Mouse (Mus musculus) forebrain, embryonic 12.5 days (tissue): ENCODE measurements around the gene Zfp114. TPM values are rescaled to one million over a fixed set of nuclear protein-coding genes. Genes with fewer than 3 reads are reported as not detected.

Experiments
- ATAC-seq: fragments of 200-750 bp; cut with Nextera tagmentation; 2 replicates; pipeline ENCODE4 v1.8.0; 2017; ENCODE audit warnings: moderate TSS enrichment; ENCODE audit not compliant: low FRiP score
- H3K27ac ChIP-seq: fragments of 300-500 bp; sonication (generic); 2 replicates; pipeline ENCODE4 v1.5.1; 2016; ENCODE audit warnings: mild to moderate bottlenecking
- H3K27me3 ChIP-seq: fragments of 300-500 bp; sonication (generic); 2 replicates; pipeline ENCODE4 v1.6.1; 2016; ENCODE audit warnings: mild to moderate bottlenecking
- H3K36me3 ChIP-seq: fragments of 300-500 bp; sonication (generic); replicated peaks from 2 replicates; pipeline ENCODE4 v1.6.1; 2016; ENCODE audit warnings: mild to moderate bottlenecking
- H3K4me1 ChIP-seq: fragments of 300-500 bp; sonication (generic); 2 replicates; pipeline ENCODE4 v1.6.1; 2016
- H3K4me2 ChIP-seq: fragments of 300-500 bp; sonication (generic); 2 replicates; pipeline ENCODE4 v1.6.1; 2016; ENCODE audit warnings: mild to moderate bottlenecking, moderate library complexity
- H3K4me3 ChIP-seq: fragments of 300-500 bp; sonication (generic); replicated peaks from 2 replicates; pipeline ENCODE4 v1.5.1; 2016; ENCODE audit warnings: mild to moderate bottlenecking
- H3K9ac ChIP-seq: fragments of 300-500 bp; sonication (generic); 2 replicates; pipeline ENCODE4 v1.6.1; 2016; ENCODE audit warnings: mild to moderate bottlenecking
- H3K9me3 ChIP-seq: fragments of 300-500 bp; sonication (generic); 2 replicates; pipeline ENCODE4 v1.6.1; 2016
- WGBS: fragments of 180-500 bp; shearing (Covaris S2); methylation state at CpG from one replicate; pipeline ENCODE4 v1.1.7; 2016; 5-methylcytosine and 5-hydroxymethylcytosine counted together
- polyA plus RNA-seq: library from polyadenylated mRNA; unstranded; fragments of >200 nt; fragmentation: Nextera tagmentation; extraction: Ambion mirVana; gene quantifications from 2 replicates; pipeline ENCODE4 v1.2.1, GENCODE M21; 2016

Gene Zfp114
- 6.1 and 7.7 TPM in 2 replicates for polyA plus RNA-seq

DNA sequence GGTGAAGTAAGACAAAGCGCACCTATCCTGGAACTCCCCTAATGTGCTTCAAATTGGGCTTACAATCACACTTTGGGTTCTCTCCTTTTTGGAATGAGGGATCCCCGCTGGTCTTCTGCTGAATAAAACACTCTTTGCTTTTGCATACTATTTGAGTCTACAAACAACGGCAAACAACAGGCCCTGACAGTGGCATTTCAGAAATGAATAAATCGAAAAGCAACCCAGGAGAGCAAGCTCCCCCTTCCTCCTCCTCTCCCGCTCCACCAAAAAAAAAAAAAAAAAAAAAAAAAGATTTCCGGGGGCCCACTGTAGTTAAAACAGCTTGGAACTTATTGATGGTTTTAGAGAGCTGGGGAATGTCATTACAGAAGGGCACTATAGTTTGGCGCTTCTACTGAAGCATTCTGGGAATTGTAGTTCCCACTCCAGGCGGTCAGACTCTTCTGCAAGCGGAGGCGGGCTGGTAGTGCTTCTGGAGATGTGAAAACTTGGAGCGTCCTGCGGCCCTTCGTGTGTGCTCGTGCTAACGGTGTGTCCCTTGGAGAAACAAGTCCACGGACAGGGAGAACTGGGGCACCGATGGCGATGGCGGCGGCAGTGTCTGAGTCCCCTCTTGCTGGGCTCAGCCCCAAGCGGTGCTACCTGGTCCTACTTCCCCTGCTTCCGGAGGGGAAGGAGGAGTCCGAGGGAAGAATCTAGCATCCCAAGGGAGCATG lies at the start of gene Zfp114:
Gene Zfp114 (plus strand): TSS at position 443 of the 719 bp plus-strand sequence.
- Histone ChIP-seq H3K27ac (no peak within 1 kb of the TSS), H3K9me3 (no peaks in the 10 kb centered on the region), H3K4me1 (peaks cover 3% of the 10 kb centered on the region; the same call in 1 of the 2 replicates), H3K36me3 (no peaks in the 10 kb centered on the region), H3K27me3 (no peaks in the 10 kb centered on the region), H3K4me2 (peak within 1 kb of the TSS; percentile 56), H3K9ac (peak within 1 kb of the TSS; percentile 66), H3K4me3 (peak within 1 kb of the TSS; percentile 58)
- 12% methylated on average over 23 of the region's 23 CpGs for WGBS
- peak; percentile 90 for ATAC-seq

DNA sequence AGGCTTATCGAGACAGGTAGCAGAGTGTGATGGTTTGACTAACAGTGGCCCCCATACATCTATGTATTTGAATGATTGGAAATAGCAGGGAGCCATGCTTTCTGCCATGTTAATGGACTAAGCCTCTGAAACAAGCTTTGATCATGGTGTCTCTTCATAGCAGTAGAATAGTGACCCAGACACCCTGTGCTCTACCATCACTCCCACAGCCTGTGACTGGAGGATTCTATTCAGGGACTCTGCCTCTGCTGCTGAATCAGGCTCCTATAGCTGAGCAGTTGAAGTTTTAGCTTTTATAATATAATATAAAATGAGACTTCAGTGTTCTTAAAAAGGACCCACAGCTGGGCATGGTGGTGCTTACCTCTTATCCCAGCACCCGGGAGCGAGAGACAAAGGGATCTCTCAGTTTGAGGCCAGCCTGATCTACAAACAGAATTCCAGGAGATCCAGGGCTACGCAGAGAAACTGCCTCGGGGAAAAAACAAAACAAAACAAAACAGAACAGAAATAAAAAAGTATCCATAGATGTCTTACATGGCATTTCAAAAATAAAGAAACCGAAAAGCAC lies 41.4 kb upstream of the Zfp114 start:
- Histone ChIP-seq H3K4me2 (peak overlapping the region; percentile 68), H3K36me3 (peaks cover 24% of the 10 kb centered on the region), H3K4me1 (peaks cover 12% of the 10 kb centered on the region), H3K27me3 (no peaks in the 10 kb centered on the region), H3K27ac (0 out of 2 replicates have a peak overlapping the region, but pooled peaks have one; percentile 46), H3K4me3 (peak overlapping the region; percentile 70), H3K9me3 (no peaks in the 10 kb centered on the region), H3K9ac (peak overlapping the region; percentile 75)
- peak; percentile 54 for ATAC-seq
- 17% methylated on average over 6 of the region's 6 CpGs for WGBS

DNA sequence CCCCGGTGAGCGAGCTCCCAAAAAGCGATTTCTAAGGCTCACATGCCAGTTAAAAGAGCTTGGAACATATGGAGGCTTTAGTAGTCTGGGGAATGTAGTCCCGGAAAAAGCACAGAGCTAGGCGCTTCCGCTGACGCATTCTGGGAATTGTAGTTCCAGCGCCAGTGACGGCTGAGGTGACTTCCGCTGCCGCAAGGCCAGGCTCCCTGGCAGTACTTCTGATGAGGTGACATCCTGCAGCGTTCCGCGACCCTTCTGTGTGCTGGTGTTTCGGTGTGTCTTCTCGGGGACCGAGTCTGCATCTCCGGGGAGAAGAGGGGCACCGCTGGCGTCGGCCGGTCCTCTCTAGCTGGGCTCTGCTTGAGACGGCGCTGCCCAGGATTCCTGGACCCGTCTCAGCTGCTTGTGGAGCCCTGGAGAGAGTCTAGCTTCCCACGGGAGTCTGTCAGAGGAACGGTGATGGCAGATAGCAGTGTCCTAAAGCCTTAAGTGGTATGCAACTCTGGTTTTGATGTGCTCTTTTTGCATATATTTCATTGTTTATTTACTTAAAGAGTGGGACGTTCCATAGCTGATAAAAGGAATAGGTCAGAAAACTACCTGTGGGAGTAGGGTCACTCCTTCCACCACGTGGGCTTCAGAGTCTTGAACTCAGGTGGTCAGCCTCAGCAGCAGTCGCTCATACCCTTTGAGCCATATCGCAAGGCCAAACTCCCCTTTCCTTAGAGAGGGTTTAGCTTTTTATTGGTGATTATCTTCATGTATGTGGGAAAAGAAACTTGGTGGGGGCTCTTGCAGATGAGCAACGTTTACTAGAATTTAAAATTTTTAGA lies 40.6 kb upstream of the Zfp114 start, which contains the start of gene Zfp235:
Gene Zfp235 (plus strand): TSS at position 174 of the 833 bp plus-strand sequence.
- no peaks in the 10 kb centered on the region for H3K27me3 ChIP-seq
- peak within 1 kb of the TSS; percentile 75 for H3K9ac ChIP-seq
- 4% methylated on average over 32 of the region's 32 CpGs for WGBS
- peak within 1 kb of the TSS; percentile 68 for H3K4me2 ChIP-seq
- 0 out of 2 replicates have a peak within 1 kb of the TSS, but pooled peaks have one; percentile 46 for H3K27ac ChIP-seq
- peaks cover 28% of the 10 kb centered on the region for H3K36me3 ChIP-seq
- H3K9me3 ChIP-seq: no peaks in the 10 kb centered on the region
- H3K4me1 ChIP-seq: peaks cover 12% of the 10 kb centered on the region
- peak; percentile 95 for ATAC-seq
- peak within 1 kb of the TSS; percentile 70 for H3K4me3 ChIP-seq

DNA sequence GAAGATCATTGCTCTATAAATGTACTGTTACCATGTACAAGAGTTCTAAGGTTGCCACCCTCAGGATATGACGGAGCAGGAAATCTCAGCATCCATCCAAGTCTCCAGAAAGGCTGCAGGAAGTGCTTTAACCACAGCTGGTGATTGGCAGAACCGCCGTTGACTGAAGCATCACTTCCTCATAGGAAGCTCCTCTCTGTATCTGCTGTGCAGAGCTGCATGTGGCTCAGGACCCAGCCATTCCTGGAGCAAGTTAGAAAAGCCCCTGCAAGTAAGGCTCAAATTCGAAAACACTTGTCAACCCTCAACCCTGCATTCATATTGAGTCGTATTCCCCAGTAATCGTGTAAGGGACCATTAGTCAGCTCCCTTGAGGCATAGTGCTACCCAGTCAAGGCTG lies 32.3 kb upstream of the Zfp114 start:
- Histone ChIP-seq H3K27me3 (no peaks in the 10 kb centered on the region), H3K4me1 (no peaks in the 10 kb centered on the region), H3K36me3 (peaks cover 47% of the 10 kb centered on the region), H3K27ac (no peak overlapping the region), H3K4me2 (no peak overlapping the region), H3K9me3 (no peaks in the 10 kb centered on the region), H3K9ac (no peak overlapping the region), H3K4me3 (no peak overlapping the region)
- no peak for ATAC-seq
- 93% methylated on average over 6 of the region's 6 CpGs for WGBS

DNA sequence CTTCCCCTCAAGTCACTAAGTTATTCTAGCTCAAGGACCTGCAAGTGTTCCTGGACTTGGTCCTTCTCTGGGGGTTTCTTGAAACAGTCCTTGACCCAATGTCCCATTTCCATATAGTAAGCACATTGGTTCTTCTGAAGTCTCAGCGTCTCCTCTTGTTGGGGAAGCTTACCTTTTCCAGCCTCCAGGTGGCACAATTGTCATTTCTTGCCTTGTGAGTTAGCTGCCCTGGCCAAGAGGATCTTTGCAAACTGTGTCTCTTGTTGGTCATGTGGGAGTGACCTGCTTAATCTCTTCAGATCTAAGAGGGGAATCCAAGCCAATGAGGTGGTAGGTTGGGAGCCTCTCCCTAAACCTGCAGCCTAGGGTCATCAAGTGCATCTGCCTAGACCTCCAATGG lies 21.6 kb upstream of the Zfp114 start:
- H3K4me2 ChIP-seq: no peak overlapping the region
- no peaks in the 10 kb centered on the region for H3K27me3 ChIP-seq
- no peak for ATAC-seq
- 11% methylated on average over 1 of the region's 1 CpGs for WGBS
- H3K9ac ChIP-seq: no peak overlapping the region
- no peaks in the 10 kb centered on the region for H3K36me3 ChIP-seq
- H3K4me3 ChIP-seq: no peak overlapping the region
- no peaks in the 10 kb centered on the region for H3K4me1 ChIP-seq
- H3K27ac ChIP-seq: no peak overlapping the region
- 0 out of 2 replicates have a peak, but pooled peaks cover 3% of the 10 kb centered on the region for H3K9me3 ChIP-seq

DNA sequence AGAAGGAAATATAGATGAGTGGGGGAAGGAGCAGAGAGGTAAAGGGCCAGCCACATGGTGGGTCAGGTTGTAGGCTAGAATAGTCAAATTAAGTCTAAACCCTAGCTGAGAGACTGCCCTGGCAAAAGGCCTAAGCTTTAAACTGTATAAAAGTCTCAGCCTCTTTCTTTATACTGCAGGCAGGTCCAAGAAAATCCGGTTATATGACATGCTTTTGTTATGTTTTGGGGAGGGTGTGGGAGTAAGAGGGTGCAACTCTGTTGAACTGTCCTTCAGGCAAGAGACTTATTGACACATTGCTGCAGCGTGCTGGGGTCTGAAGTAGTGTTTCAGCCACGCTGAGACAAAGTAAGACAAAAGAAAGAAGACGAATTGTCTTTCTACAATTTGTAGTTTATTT lies 2.7 kb upstream of the Zfp114 start:
- H3K27me3 ChIP-seq: no peaks in the 10 kb centered on the region
- H3K4me3 ChIP-seq: no peak overlapping the region
- no peaks in the 10 kb centered on the region for H3K9me3 ChIP-seq
- no peak overlapping the region for H3K9ac ChIP-seq
- peaks cover 3% of the 10 kb centered on the region; the same call in 1 of the 2 replicates for H3K4me1 ChIP-seq
- WGBS: 63% methylated on average over 4 of the region's 4 CpGs
- H3K27ac ChIP-seq: no peak overlapping the region
- H3K36me3 ChIP-seq: no peaks in the 10 kb centered on the region
- H3K4me2 ChIP-seq: no peak overlapping the region
- ATAC-seq: no peak

DNA sequence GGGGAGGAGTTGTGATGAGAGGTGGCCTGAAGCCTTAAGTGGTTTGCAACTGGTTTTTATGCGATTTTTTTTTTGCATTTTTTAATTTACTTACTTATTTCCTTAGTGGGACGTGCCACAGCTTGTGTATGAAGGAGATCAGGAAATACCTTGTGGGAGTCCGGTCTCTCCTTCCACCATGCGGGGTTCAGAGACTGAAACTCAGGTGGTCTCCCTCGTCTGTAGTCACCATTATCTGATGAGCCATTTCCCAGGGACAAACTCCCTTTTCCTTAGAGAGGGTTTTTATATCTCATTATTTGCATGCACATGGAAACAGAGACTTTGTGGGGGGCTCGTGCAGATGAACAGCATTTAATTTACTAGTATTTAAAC lies 464 bp downstream of the Zfp114 start:
- Histone ChIP-seq H3K27ac (no peak overlapping the region), H3K4me1 (peaks cover 3% of the 10 kb centered on the region; the same call in 1 of the 2 replicates)
- ATAC-seq: peak; percentile 36; the same call in 1 of the 2 replicates

DNA sequence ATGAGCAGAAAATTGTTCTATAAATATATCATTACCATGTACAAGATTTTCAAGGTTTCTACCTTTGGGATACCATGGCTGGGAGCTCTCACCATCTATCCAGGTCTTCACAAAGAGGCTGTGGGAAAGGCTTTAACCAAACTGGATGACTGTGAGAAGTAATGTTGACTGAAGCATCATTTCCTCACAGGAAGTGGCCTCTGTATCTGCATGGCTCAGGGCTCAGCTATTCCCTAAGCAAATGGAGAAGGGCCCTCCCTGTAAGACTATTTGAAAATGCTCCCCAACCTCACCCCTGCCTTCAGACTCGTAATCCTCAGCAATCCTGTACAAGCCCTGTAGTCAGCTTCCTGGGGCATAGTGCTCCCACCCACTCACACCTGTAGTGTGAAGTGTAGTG lies 12.8 kb downstream of the Zfp114 start:
- Histone ChIP-seq H3K36me3 (no peaks in the 10 kb centered on the region; the same call in 1 of the 2 replicates), H3K27me3 (no peaks in the 10 kb centered on the region)

More for the DNA sequence above, 464 bp downstream of the Zfp114 start:
- Histone ChIP-seq H3K36me3 (no peaks in the 10 kb centered on the region), H3K4me3 (peak overlapping the region; percentile 58), H3K27me3 (no peaks in the 10 kb centered on the region), H3K9ac (peak overlapping the region; percentile 66; the same call in 1 of the 2 replicates), H3K4me2 (peak overlapping the region; percentile 56), H3K9me3 (no peaks in the 10 kb centered on the region)
- 58% methylated on average over 6 of the region's 6 CpGs for WGBS

DNA sequence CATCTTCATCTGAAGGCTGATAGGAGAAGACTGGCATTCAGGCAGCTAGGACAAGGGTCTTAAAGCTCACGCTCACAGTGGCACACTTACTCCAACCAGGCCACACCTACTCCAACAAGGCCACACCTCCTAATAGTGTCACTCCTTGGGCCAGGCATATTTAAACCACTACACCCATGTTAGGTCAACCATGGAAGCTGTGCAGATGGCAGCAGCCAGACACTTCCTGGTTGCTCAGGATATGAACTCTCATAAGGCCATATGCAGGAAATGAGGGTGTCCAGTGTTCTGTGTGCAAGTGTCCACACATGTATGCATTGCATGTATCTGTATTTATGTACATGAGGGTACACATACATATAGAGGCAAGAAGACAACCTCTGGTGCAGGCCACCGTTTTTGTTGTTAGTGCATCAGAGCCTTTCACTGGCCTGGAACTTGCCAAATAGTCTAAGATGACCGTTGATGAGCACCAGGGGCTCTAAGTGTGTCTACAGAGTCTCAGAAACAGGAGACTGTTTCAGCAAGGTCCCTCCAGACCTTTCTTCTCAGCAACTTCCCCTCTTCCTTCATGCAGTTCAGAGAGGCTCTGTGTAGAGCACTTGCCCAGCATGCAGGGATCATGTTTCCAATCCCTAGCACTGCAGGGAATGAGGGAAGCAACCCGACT lies 14.2 kb downstream of the Zfp114 start:
- ATAC-seq: no peak
- 62% methylated on average over 4 of the region's 4 CpGs for WGBS
- H3K9ac ChIP-seq: no peak overlapping the region

More for the DNA sequence above, 12.8 kb downstream of the Zfp114 start:
- no peak for ATAC-seq
- no peak overlapping the region for H3K9ac ChIP-seq
- H3K27ac ChIP-seq: no peak overlapping the region
- no peak overlapping the region for H3K4me2 ChIP-seq
- WGBS: 77% methylated on average over 1 of the region's 1 CpGs
- no peaks in the 10 kb centered on the region for H3K4me1 ChIP-seq
- no peaks in the 10 kb centered on the region for H3K9me3 ChIP-seq
- no peak overlapping the region for H3K4me3 ChIP-seq

DNA sequence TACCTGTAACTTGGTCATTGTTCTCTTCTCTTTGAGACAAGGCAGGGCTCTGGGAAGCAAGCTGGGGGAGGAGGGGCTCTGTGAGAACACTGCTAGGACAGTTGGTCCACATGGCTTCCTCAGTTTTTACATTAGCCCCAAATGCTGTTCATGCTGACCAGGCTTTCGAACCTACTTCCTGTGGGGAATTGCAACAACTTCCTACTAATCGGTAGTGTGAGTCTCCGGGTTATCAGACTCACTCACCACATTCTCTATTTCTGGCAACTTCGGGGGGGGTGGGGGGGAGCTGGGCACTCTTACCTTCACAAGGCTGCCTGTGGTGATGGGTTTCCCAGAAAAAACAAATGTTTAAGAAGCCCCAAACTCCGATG lies 14.7 kb downstream of the Zfp114 start:
- H3K27me3 ChIP-seq: no peaks in the 10 kb centered on the region
- H3K4me3 ChIP-seq: no peak overlapping the region
- H3K27ac ChIP-seq: no peak overlapping the region
- H3K4me2 ChIP-seq: no peak overlapping the region
- no peaks in the 10 kb centered on the region for H3K9me3 ChIP-seq
- ATAC-seq: no peak
- no peaks in the 10 kb centered on the region for H3K4me1 ChIP-seq
- whole genome bisulfite sequencing: 83% methylated on average over 5 of the region's 5 CpGs
- H3K36me3 ChIP-seq: peaks cover 12% of the 10 kb centered on the region
- H3K9ac ChIP-seq: no peak overlapping the region

More for the DNA sequence above, 14.2 kb downstream of the Zfp114 start:
- Histone ChIP-seq H3K27ac (no peak overlapping the region), H3K4me2 (no peak overlapping the region), H3K27me3 (no peaks in the 10 kb centered on the region), H3K9me3 (no peaks in the 10 kb centered on the region), H3K4me1 (no peaks in the 10 kb centered on the region), H3K36me3 (peaks cover 7% of the 10 kb centered on the region), H3K4me3 (no peak overlapping the region)

DNA sequence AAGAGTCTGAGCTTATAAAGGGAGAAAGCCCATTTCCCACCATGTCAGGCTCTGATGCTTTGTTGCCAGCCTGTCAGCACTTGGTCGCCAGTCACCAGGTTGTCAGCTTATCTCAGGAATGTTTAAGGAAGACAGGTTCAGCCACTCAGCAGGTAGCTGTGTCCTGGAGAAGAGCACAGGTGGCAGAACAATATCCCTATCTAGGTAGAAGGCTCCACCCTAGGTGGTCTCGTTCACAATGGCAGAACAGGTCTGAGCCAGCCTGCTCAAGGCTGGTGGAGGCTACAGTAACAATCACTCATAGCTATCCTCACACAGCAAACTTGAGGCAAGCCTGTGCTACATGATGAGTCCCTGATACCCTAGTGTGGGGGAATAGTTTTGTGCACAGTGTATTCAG lies 16.5 kb downstream of the Zfp114 start:
- H3K4me1 ChIP-seq: no peaks in the 10 kb centered on the region
- 96% methylated on average over 2 of the region's 2 CpGs for WGBS
- no peak overlapping the region for H3K27ac ChIP-seq
- no peak for ATAC-seq
- no peak overlapping the region for H3K4me3 ChIP-seq
- no peaks in the 10 kb centered on the region for H3K27me3 ChIP-seq
- peaks cover 14% of the 10 kb centered on the region for H3K36me3 ChIP-seq
- no peak overlapping the region for H3K9ac ChIP-seq
- H3K9me3 ChIP-seq: no peaks in the 10 kb centered on the region
- no peak overlapping the region for H3K4me2 ChIP-seq
